Mouse (Mus musculus) limb, embryonic 14.5 days (tissue): Measurements from ENCODE around the gene Aloxe3. TPM values are rescaled to one million over a fixed set of nuclear protein-coding genes. Genes with fewer than 3 reads are reported as not detected.
A peak's percentile ranks its signal among the peaks of the same experiment; 100 is the strongest.

ENCODE experiments used
- ATAC-seq: fragments of 200-750 bp; cut with Nextera tagmentation; 2 replicates; pipeline ENCODE4 v1.8.0; 2017; ENCODE audit warnings: low read depth, moderate number of reproducible peaks, moderate TSS enrichment; ENCODE audit not compliant: low FRiP score
- DNase-seq: peaks from one replicate; pipeline ENCODE4 v3.0.0-alpha.2; 2015; ENCODE audit warnings: low spot score
- H3K27ac ChIP-seq: fragments of 300-500 bp; sonication (generic); replicated peaks from 2 replicates; pipeline ENCODE4 v1.5.1; 2014; ENCODE audit warnings: low read depth, mild to moderate bottlenecking, low read length, moderate library complexity, mixed read lengths
- H3K27me3 ChIP-seq: fragments of 300-500 bp; sonication (generic); 2 replicates; pipeline ENCODE4 v1.6.1; 2014; ENCODE audit warnings: low read length, mixed read lengths; ENCODE audit not compliant: control insufficient read depth, insufficient read depth
- H3K36me3 ChIP-seq: fragments of 300-500 bp; sonication (generic); 2 replicates; pipeline ENCODE4 v1.6.1; 2014; ENCODE audit warnings: mild to moderate bottlenecking, low read length, moderate library complexity, mixed read lengths; ENCODE audit not compliant: control insufficient read depth, insufficient read depth
- H3K4me1 ChIP-seq: fragments of 300-500 bp; sonication (generic); 2 replicates; pipeline ENCODE4 v1.6.1; 2014; ENCODE audit warnings: antibody characterized with exemption, low read length, mixed read lengths; ENCODE audit not compliant: control insufficient read depth, insufficient read depth
- H3K4me2 ChIP-seq: fragments of 300-500 bp; sonication (generic); replicated peaks from 2 replicates; pipeline ENCODE4 v1.6.1; 2014; ENCODE audit warnings: low read depth, mild to moderate bottlenecking, low read length, moderate library complexity; ENCODE audit not compliant: severe bottlenecking
- H3K4me3 ChIP-seq: fragments of 300-500 bp; sonication (generic); replicated peaks from 2 replicates; pipeline ENCODE4 v1.5.1; 2014; ENCODE audit warnings: low read length
- H3K9ac ChIP-seq: fragments of 300-500 bp; sonication (generic); 2 replicates; pipeline ENCODE4 v1.6.1; 2014; ENCODE audit warnings: mild to moderate bottlenecking, low read depth, low read length, moderate library complexity; ENCODE audit not compliant: severe bottlenecking
- H3K9me3 ChIP-seq: fragments of 300-500 bp; sonication (generic); 2 replicates; pipeline ENCODE4 v1.6.1; 2016; ENCODE audit warnings: low read length; ENCODE audit not compliant: control insufficient read depth
- POLR2A ChIP-seq: fragments of 200-500 bp; IDR thresholded peaks from 2 replicates; pipeline ENCODE4 v1.8.0; 2012; ENCODE audit warnings: inconsistent platforms, mild to moderate bottlenecking, moderate library complexity, borderline replicate concordance; ENCODE audit not compliant: insufficient read depth, insufficient read length; ENCODE audit errors: extremely low read depth
- WGBS: fragments of 180-500 bp; shearing (Covaris S2); extraction: QIAGEN DNeasy Blood & Tissue Kit; methylation state at CpG from one replicate; pipeline ENCODE4 v1.1.7; 2014; 5-methylcytosine and 5-hydroxymethylcytosine counted together
- polyA plus RNA-seq, 2 experiments: library from polyadenylated mRNA; depleted of rRNA in 1 of 2; stranded (reverse) in 1 of 2; unstranded in 1 of 2; fragments of >200 nt; fragmentation: Nextera tagmentation in 1 of 2; extraction: Ambion mirVana in 1 of 2; gene quantifications; 2 replicates each; pipeline versions ENCODE4 v1.2.1 to v1.2.3; 2012 to 2014

Aloxe3 gene
- polyA plus RNA-seq, 2 experiments: 1.6 TPM

GRCm38 (mm10) chr11:69094697-69095429 lies 30.8 kb upstream of the Aloxe3 start, which contains the start of gene Per1:
Gene Per1, plus strand, starts transcription at chr11:69095217.
- Histone ChIP-seq H3K9me3 (no peaks in the 10 kb centered on the region), H3K27ac (peak within 1 kb of the TSS; percentile 89), H3K36me3 (peaks cover 30% of the 10 kb centered on the region), H3K27me3 (no peaks in the 10 kb centered on the region), H3K4me2 (peak within 1 kb of the TSS; percentile 60), H3K9ac (peak within 1 kb of the TSS; percentile 62), H3K4me3 (peak within 1 kb of the TSS; percentile 62), H3K4me1 (peaks cover 31% of the 10 kb centered on the region)
- WGBS: under 1% methylated on average over 37 of the region's 37 CpGs
- ATAC-seq: peak; percentile 91
- DNase-seq: peak; percentile 100
- 0 out of 2 replicates have a peak, but pooled peaks have one; percentile 16 for TF ChIP-seq POLR2A

DNA sequence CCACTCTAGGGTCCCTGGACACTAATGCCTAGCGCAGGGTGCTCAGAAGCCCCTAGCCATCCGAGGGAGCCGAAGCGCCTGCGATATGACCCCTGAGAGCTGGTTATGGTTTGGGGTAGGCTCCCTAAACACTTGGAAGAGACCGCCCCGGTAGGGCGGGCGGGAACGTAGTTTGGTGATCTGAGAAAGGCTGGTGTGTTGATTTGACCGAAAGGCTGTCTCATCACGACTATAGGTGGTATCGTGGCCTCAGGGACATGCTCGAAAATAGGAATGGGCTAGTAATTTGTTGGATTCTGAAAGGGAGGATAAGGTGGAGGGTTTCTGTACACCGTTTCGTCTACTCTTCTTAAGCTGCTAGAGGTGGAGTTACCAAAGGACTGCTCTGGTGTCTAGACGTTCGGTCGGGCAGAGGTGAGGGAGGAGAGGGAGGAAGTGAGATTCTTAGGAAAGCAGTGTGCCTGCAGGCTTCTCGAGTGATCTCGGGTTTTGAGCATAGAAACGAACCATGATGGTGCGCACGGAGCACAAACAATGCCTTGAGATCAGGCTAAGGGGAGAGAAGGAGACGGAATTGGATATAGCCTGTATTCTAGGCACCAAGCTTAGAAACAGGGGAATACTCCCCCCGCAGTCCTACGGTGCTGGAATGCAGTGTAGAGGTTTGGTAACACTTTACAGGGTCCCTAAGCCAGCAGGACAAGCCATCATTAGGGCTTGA lies 30.0 kb upstream of the Aloxe3 start:
- peaks cover 26% of the 10 kb centered on the region for H3K36me3 ChIP-seq
- peaks cover 30% of the 10 kb centered on the region for H3K4me1 ChIP-seq
- peak overlapping the region; percentile 60 for H3K4me2 ChIP-seq
- H3K9me3 ChIP-seq: no peaks in the 10 kb centered on the region
- H3K27me3 ChIP-seq: no peaks in the 10 kb centered on the region
- peak overlapping the region; percentile 62 for H3K9ac ChIP-seq
- H3K4me3 ChIP-seq: peak overlapping the region; percentile 62
- 2% methylated on average over 27 of the region's 27 CpGs for WGBS
- H3K27ac ChIP-seq: peak overlapping the region; percentile 89
- no peak for TF ChIP-seq POLR2A
- no peak for ATAC-seq
- no peak for DNase-seq

DNA sequence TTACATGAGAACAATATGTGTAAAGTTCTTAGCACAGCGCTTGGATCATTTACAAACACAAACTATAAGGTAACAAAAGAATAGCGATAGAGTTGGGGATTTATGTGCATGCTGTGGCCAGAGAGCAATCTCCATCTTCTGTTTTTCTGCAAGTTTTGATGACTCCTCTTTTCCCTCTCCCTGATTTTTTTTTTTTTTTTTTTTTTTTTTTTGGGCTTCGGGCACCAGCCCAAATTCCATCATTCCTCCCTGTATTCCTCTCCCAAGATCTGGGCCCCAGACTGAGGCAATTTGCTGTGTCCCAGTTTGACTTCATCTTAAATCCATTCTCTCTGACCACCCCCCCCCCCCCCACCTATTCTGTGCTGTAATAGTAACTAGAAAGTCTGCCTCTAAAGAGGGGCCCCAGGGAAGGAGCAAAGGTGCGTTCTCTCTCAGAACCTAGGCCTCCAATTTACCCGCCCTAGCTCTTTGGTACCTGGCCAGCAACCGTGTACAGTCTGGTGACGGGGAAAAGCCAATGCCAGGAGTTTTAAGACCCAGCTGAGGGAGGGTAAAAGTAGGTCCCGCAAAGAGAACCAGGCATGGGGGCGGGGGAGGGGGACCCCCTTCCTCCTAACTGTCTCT lies 29.2 kb upstream of the Aloxe3 start:
- Histone ChIP-seq H3K27ac (peak overlapping the region; percentile 89), H3K9me3 (no peaks in the 10 kb centered on the region), H3K36me3 (peaks cover 26% of the 10 kb centered on the region), H3K27me3 (no peaks in the 10 kb centered on the region), H3K4me1 (peaks cover 30% of the 10 kb centered on the region), H3K4me3 (peak overlapping the region; percentile 62), H3K4me2 (peak overlapping the region; percentile 60), H3K9ac (peak overlapping the region; percentile 43; the same call in 1 of the 2 replicates)
- TF ChIP-seq POLR2A: no peak
- ATAC-seq (no peak), DNase-seq (no peak)
- 6% methylated on average over 9 of the region's 9 CpGs for WGBS

DNA sequence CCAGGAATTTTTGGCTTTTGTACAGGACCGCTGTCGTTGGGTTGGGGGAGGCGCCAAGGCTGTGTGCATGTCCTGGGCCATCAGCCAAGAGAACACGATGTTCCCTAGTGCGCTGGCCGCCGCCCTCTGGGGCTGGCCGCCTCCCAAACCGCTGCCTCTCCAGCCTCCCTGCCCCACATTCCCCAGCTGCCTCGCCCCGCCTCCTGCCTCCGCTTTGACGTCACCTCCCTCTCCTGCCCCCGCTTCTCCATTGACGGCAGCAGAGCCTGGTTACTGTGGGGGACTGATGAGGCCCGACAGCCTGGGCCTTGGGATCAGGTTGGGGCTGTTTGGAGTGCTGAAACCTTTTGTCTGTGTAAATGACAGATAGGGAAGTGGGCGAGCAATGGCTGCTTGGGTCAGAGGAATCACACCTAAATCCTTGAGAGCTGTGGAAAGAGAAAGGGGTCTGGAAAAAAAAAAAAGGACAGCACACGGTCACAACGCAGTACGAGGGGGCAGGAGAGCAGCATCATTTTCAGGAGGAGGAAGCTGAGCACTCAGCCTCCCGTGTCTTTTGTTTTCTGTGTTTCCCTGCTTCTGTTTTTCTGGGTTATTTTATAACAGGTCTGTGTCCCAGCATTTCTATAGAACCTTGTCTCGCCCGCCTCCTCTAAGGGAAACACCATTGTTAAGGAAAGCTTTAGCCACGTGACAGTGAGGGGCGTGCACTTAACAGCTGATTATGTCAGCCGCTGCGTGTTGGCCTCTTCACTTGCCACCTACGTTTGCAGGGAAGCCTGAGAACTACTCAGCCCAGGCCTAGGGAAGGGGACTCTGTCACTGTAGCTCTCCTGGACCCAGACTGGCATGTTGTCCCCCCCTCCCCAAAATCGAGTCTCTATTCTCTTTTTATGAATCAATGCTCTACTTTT lies 28.5 kb upstream of the Aloxe3 start:
- peak overlapping the region; percentile 60 for H3K4me2 ChIP-seq
- ATAC-seq (peak; percentile 48), DNase-seq (peak; percentile 97)
- H3K27ac ChIP-seq: peak overlapping the region; percentile 89
- H3K27me3 ChIP-seq: no peaks in the 10 kb centered on the region
- no peaks in the 10 kb centered on the region for H3K9me3 ChIP-seq
- peaks cover 26% of the 10 kb centered on the region for H3K36me3 ChIP-seq
- H3K9ac ChIP-seq: peak overlapping the region; percentile 43
- peaks cover 30% of the 10 kb centered on the region for H3K4me1 ChIP-seq
- TF ChIP-seq POLR2A: no peak
- peak overlapping the region; percentile 62 for H3K4me3 ChIP-seq
- 3% methylated on average over 28 of the region's 29 CpGs for WGBS
